Mouse (Mus musculus) T-helper 2 cell (primary cell): ENCODE measurements around the gene BC004004.

Source experiments
- in situ Hi-C: fragments of 300-600 bp; cut with MboI, MseI; formaldehyde crosslinking; loops from one replicate; pipeline ENCODE4 v1.15.1; 2025; ENCODE audit warnings: high pct_unique_total_duplicates

The BC004004 gene

GRCm38 (mm10) chr17:29319476-29319875, 50.9 kb downstream of the BC004004 start:
- in situ Hi-C loops: no loop called here

GRCm38 (mm10) chr17:29319881-29320639, 51.5 kb downstream of the BC004004 start:
- in situ Hi-C loops: no loop called here

GRCm38 (mm10) chr17:29321765-29322602, 53.4 kb downstream of the BC004004 start:
- in situ Hi-C loops: no loop called here

GRCm38 (mm10) chr17:29322603-29322962, 54.0 kb downstream of the BC004004 start:
- in situ Hi-C loops: no loop called here

GRCm38 (mm10) chr17:29323625-29324024, 55.0 kb downstream of the BC004004 start:
- in situ Hi-C loops: no loop called here

GRCm38 (mm10) chr17:29325831-29326230, 57.2 kb downstream of the BC004004 start:
- in situ Hi-C loops: no loop called here

GRCm38 (mm10) chr17:29326531-29327529, 58.2 kb downstream of the BC004004 start:
- in situ Hi-C loops: no loop called here

GRCm38 (mm10) chr17:29327691-29328090, 59.1 kb downstream of the BC004004 start:
- in situ Hi-C loops: no loop called here

GRCm38 (mm10) chr17:29330221-29330620, 61.6 kb downstream of the BC004004 start:
- in situ Hi-C loops: no loop called here

GRCm38 (mm10) chr17:29330671-29331410, 62.3 kb downstream of the BC004004 start:
- in situ Hi-C loops: no loop called here

- in situ Hi-C loops: no loop called here
Observed at GRCm38 (mm10) chr17:29332186-29332685, 63.6 kb downstream of the BC004004 start.

GRCm38 (mm10) chr17:29336266-29336990, 67.8 kb downstream of the BC004004 start:
- in situ Hi-C loops: no loop called here

- in situ Hi-C loops: no loop called here
Observed at GRCm38 (mm10) chr17:29337979-29338823, 69.6 kb downstream of the BC004004 start.

GRCm38 (mm10) chr17:29339170-29339768, 70.7 kb downstream of the BC004004 start:
- in situ Hi-C loops: no loop called here

GRCm38 (mm10) chr17:29340406-29341261, 72.0 kb downstream of the BC004004 start:
- in situ Hi-C loops: no loop called here

GRCm38 (mm10) chr17:29341591-29342003, 73.0 kb downstream of the BC004004 start:
- in situ Hi-C loops: no loop called here

GRCm38 (mm10) chr17:29342010-29342910, 73.7 kb downstream of the BC004004 start:
- in situ Hi-C loops: no loop called here
